Mouse (Mus musculus) hindbrain, embryonic 11.5 days (tissue): ENCODE measurements around the gene Arhgap23. TPM values are rescaled to one million over a fixed set of nuclear protein-coding genes. Genes with fewer than 3 reads are reported as not detected.

Source experiments
- ATAC-seq: fragments of 200-750 bp; cut with Nextera tagmentation; 2 replicates; pipeline ENCODE4 v1.8.0; 2017; ENCODE audit warnings: mild to moderate bottlenecking, moderate TSS enrichment, moderate library complexity; ENCODE audit not compliant: low FRiP score
- DNase-seq: peaks from one replicate; pipeline ENCODE4 v3.0.0-alpha.2; 2015; ENCODE audit warnings: low spot score
- H3K27ac ChIP-seq: fragments of 300-500 bp; sonication (generic); 2 replicates; pipeline ENCODE4 v1.5.1; 2014; ENCODE audit warnings: mild to moderate bottlenecking, low read depth, low read length
- H3K27me3 ChIP-seq: fragments of 300-500 bp; sonication (generic); 2 replicates; pipeline ENCODE4 v1.6.1; 2014; ENCODE audit warnings: mild to moderate bottlenecking, low read length, moderate library complexity, mixed read lengths; ENCODE audit not compliant: control insufficient read depth, insufficient read depth
- H3K36me3 ChIP-seq: fragments of 300-500 bp; sonication (generic); 2 replicates; pipeline ENCODE4 v1.6.1; 2014; ENCODE audit warnings: mild to moderate bottlenecking, low read length, moderate library complexity, mixed read lengths; ENCODE audit not compliant: control insufficient read depth, insufficient read depth
- H3K4me1 ChIP-seq: fragments of 300-500 bp; sonication (generic); replicated peaks from 2 replicates; pipeline ENCODE4 v1.6.1; 2014; ENCODE audit warnings: low read length, mixed read lengths; ENCODE audit not compliant: control insufficient read depth, insufficient read depth
- H3K4me2 ChIP-seq: fragments of 300-500 bp; sonication (generic); replicated peaks from 2 replicates; pipeline ENCODE4 v1.6.1; 2014; ENCODE audit warnings: mild to moderate bottlenecking, low read depth, low read length
- H3K4me3 ChIP-seq: fragments of 300-500 bp; sonication (generic); 2 replicates; pipeline ENCODE4 v1.5.1; 2014; ENCODE audit warnings: low read depth, low read length
- H3K9ac ChIP-seq: fragments of 300-500 bp; sonication (generic); 2 replicates; pipeline ENCODE4 v1.6.1; 2014; ENCODE audit warnings: low read depth, low read length
- H3K9me3 ChIP-seq: fragments of 300-500 bp; sonication (generic); 2 replicates; pipeline ENCODE4 v1.6.1; 2016; ENCODE audit warnings: low read length; ENCODE audit not compliant: control insufficient read depth
- WGBS: fragments of 180-500 bp; shearing (Covaris S2); extraction: QIAGEN DNeasy Blood & Tissue Kit; methylation state at CpG from one replicate; pipeline ENCODE4 v1.1.7; 2014; 5-methylcytosine and 5-hydroxymethylcytosine counted together
- polyA plus RNA-seq: library from polyadenylated mRNA; unstranded; fragments of >200 nt; fragmentation: Nextera tagmentation; extraction: Ambion mirVana; gene quantifications from 2 replicates; pipeline ENCODE4 v1.2.1, GENCODE M21; 2014

The Arhgap23 gene
- polyA plus RNA-seq, 1 experiment from 2014 or later = 3.5 TPM

GRCm38 (mm10) chr11:97410958-97411357 lies 4.4 kb upstream of the Arhgap23 start:
- no peak overlapping the region for H3K9ac ChIP-seq
- H3K4me2 ChIP-seq = no peak overlapping the region
- DNase-seq = no peak
- 79% methylated on average over 4 of the region's 4 CpGs for WGBS
- H3K36me3 ChIP-seq = no peaks in the 10 kb centered on the region
- no peak overlapping the region for H3K27ac ChIP-seq
- peaks cover 7% of the 10 kb centered on the region; the same call in 1 of the 2 replicates for H3K4me1 ChIP-seq
- H3K9me3 ChIP-seq = no peaks in the 10 kb centered on the region
- ATAC-seq = no peak
- H3K27me3 ChIP-seq = peaks cover 17% of the 10 kb centered on the region
- H3K4me3 ChIP-seq = no peak overlapping the region

GRCm38 (mm10) chr11:97412117-97412516 lies 3.2 kb upstream of the Arhgap23 start:
- Histone ChIP-seq H3K4me1 (peaks cover 7% of the 10 kb centered on the region; the same call in 1 of the 2 replicates), H3K27me3 (peaks cover 11% of the 10 kb centered on the region), H3K9ac (no peak overlapping the region), H3K36me3 (no peaks in the 10 kb centered on the region), H3K4me2 (no peak overlapping the region), H3K9me3 (no peaks in the 10 kb centered on the region), H3K4me3 (no peak overlapping the region), H3K27ac (no peak overlapping the region)
- ATAC-seq (no peak), DNase-seq (no peak)
- WGBS = 21% methylated on average over 3 of the region's 3 CpGs

DNA sequence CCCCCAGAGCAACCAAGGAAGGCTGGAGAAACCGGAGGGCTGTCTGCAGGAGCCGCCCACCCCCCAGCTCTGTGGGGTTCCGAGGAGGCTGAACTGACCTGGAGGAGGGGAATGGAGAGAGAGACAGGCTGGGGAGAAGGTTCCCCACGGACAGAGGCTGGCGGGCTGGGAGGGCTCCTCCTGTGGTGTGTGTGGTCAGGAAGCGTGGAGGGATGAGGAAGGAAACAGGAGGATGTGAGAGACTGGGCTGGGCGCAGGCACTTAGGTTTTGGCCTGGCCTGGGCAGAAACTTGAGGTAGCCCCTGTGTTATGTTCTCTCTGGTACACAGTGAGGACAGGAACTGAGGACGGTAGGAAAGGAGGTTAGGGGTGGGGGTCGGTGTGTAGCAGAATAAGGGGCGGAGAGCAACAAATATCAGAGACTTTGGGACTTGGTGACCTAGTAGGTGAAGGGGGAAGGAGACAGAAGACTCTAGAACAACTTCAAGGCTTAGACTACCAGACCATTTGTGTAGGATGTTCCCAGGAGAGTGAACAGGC lies 2.5 kb upstream of the Arhgap23 start:
- no peak overlapping the region for H3K4me3 ChIP-seq
- WGBS = 37% methylated on average over 10 of the region's 10 CpGs
- H3K4me2 ChIP-seq = no peak overlapping the region
- ATAC-seq (no peak), DNase-seq (no peak)
- H3K4me1 ChIP-seq = peaks cover 7% of the 10 kb centered on the region; the same call in 1 of the 2 replicates
- H3K27ac ChIP-seq = no peak overlapping the region
- H3K36me3 ChIP-seq = no peaks in the 10 kb centered on the region
- H3K27me3 ChIP-seq = peaks cover 7% of the 10 kb centered on the region; the same call in 1 of the 2 replicates
- H3K9me3 ChIP-seq = no peaks in the 10 kb centered on the region
- H3K9ac ChIP-seq = no peak overlapping the region

- H3K4me3 ChIP-seq = peak overlapping the region; percentile 53
- peak; percentile 63; the same call in 1 of the 2 replicates for ATAC-seq
- peak; percentile 48 for DNase-seq
- peaks cover 6% of the 10 kb centered on the region; the same call in 1 of the 2 replicates for H3K4me1 ChIP-seq
- H3K36me3 ChIP-seq = no peaks in the 10 kb centered on the region
- H3K4me2 ChIP-seq = peak overlapping the region; percentile 87
- peak overlapping the region; percentile 45; the same call in 1 of the 2 replicates for H3K27ac ChIP-seq
- no peaks in the 10 kb centered on the region for H3K9me3 ChIP-seq
- whole genome bisulfite sequencing = 3% methylated on average over 34 of the region's 49 CpGs
- H3K27me3 ChIP-seq = peaks cover 4% of the 10 kb centered on the region; the same call in 1 of the 2 replicates
- peak overlapping the region; percentile 65 for H3K9ac ChIP-seq
These were observed 641 bp downstream of the Arhgap23 start for GRCm38 (mm10) chr11:97415712-97416636.

DNA sequence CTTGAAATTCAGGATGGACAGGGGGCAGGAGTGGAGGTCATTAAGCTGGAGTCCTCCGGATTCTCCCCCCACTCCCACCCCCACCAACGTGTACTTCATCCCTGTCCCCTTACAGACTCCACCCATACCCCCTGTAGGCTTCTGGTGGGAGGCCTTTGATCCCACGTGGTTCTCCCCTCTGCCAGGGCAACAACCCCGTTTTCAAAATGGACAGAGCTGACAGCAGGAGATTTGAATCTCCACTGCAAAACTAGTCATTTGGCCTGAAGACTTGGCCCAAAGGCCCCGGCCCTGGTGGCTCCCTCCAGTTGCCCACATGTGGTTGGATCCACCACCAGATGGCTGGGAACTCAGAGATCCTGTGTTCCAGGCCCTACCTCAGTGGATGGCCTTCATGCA lies 1.3 kb downstream of the Arhgap23 start:
- H3K9ac ChIP-seq = no peak overlapping the region
- no peaks in the 10 kb centered on the region for H3K9me3 ChIP-seq
- H3K4me2 ChIP-seq = no peak overlapping the region
- no peaks in the 10 kb centered on the region for H3K36me3 ChIP-seq
- DNase-seq (no peak), ATAC-seq (no peak)
- peaks cover 6% of the 10 kb centered on the region; the same call in 1 of the 2 replicates for H3K4me1 ChIP-seq
- H3K27ac ChIP-seq = no peak overlapping the region
- H3K4me3 ChIP-seq = peak overlapping the region; percentile 53; the same call in 1 of the 2 replicates
- peaks cover 4% of the 10 kb centered on the region; the same call in 1 of the 2 replicates for H3K27me3 ChIP-seq
- 11% methylated on average over 5 of the region's 5 CpGs for WGBS

- no peak overlapping the region for H3K4me2 ChIP-seq
- H3K9ac ChIP-seq = no peak overlapping the region
- DNase-seq = no peak
- no peak overlapping the region for H3K27ac ChIP-seq
- H3K9me3 ChIP-seq = no peaks in the 10 kb centered on the region
- ATAC-seq = no peak
- WGBS = 71% methylated on average over 14 of the region's 14 CpGs
- no peak overlapping the region for H3K4me3 ChIP-seq
- peaks cover 8% of the 10 kb centered on the region; the same call in 1 of the 2 replicates for H3K4me1 ChIP-seq
- H3K36me3 ChIP-seq = no peaks in the 10 kb centered on the region
- H3K27me3 ChIP-seq = peaks cover 4% of the 10 kb centered on the region; the same call in 1 of the 2 replicates
These were observed 3.7 kb downstream of the Arhgap23 start for GRCm38 (mm10) chr11:97418834-97419539.

GRCm38 (mm10) chr11:97419540-97419900 lies 4.2 kb downstream of the Arhgap23 start:
- Histone ChIP-seq H3K4me2 (no peak overlapping the region), H3K36me3 (no peaks in the 10 kb centered on the region)
- ATAC-seq = no peak

GRCm38 (mm10) chr11:97422507-97422906 lies 7.2 kb downstream of the Arhgap23 start:
- Histone ChIP-seq H3K9ac (no peak overlapping the region), H3K4me1 (peaks cover 3% of the 10 kb centered on the region; the same call in 1 of the 2 replicates), H3K4me2 (no peak overlapping the region), H3K9me3 (no peaks in the 10 kb centered on the region), H3K4me3 (no peak overlapping the region), H3K27me3 (no peaks in the 10 kb centered on the region), H3K36me3 (no peaks in the 10 kb centered on the region), H3K27ac (no peak overlapping the region)
- no peak for ATAC-seq
- no peak for DNase-seq
- 50% methylated on average over 4 of the region's 4 CpGs for WGBS

More at GRCm38 (mm10) chr11:97419540-97419900, 4.2 kb downstream of the Arhgap23 start:
- Histone ChIP-seq H3K9me3 (no peaks in the 10 kb centered on the region), H3K27ac (no peak overlapping the region), H3K4me1 (peaks cover 8% of the 10 kb centered on the region; the same call in 1 of the 2 replicates), H3K4me3 (no peak overlapping the region), H3K9ac (no peak overlapping the region), H3K27me3 (peaks cover 4% of the 10 kb centered on the region; the same call in 1 of the 2 replicates)
- DNase-seq = no peak
- 81% methylated on average over 5 of the region's 5 CpGs for WGBS
